Mouse (Mus musculus): ENCODE measurements around the gene Atg101. TPM values are rescaled to one million over a fixed set of nuclear protein-coding genes. Genes with fewer than 3 reads are reported as not detected.
A peak's percentile ranks its signal among the peaks of the same experiment; 100 is the strongest.

Atg101 gene
- polyA plus RNA-seq, 1 experiment from 2014 or later = 49.4 TPM

- WGBS (ENCODE audit: insufficient replicate concordance) = 89% methylated on average over 5 of the region's 5 CpGs
- ATAC-seq (replicated peaks; ENCODE audit: insufficient number of reproducible peaks, low FRiP score, low TSS enrichment) = no peak
- H3K4me2 ChIP-seq = no peak overlapping the region
- H3K9ac ChIP-seq (ENCODE audit: low read depth, low read length) = no peak overlapping the region
- no peaks in the 10 kb centered on the region for H3K36me3 ChIP-seq (ENCODE audit: control insufficient read depth, insufficient read depth, low read length)
- H3K27me3 ChIP-seq (ENCODE audit: control insufficient read depth, insufficient read depth, low read length) = no peaks in the 10 kb centered on the region
- H3K9me3 ChIP-seq (replicated peaks; ENCODE audit: control insufficient read depth, low read length) = no peaks in the 10 kb centered on the region
- H3K4me3 ChIP-seq (ENCODE audit: low read depth, low read length) = no peak overlapping the region
- H3K4me1 ChIP-seq (ENCODE audit: control insufficient read depth, insufficient read depth, low read length) = peaks cover 30% of the 10 kb centered on the region
- H3K27ac ChIP-seq (ENCODE audit: low read depth, low read length) = no peak overlapping the region
These were observed 32.1 kb upstream of the Atg101 start for GRCm38 (mm10) chr15:101251930-101252329.

DNA sequence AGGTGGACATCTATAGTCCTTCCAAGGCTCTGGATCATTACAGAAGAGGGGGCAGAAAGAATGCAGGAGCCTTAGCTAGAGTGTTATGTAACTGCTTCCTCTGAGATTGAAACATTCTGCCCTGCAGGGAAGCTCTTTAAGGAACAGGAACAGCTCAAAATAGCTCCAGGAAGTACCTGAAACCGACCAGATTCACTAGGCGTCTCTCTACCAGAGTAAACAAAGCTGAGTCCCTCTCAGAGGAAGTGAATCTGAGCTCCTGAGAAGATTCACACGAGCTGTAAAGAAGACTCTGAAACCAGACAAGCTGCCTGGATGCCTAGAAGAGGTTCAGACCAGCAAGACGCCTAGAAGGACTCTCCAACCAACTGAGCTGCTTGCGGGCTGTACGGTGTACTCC, 31.5 kb upstream of the Atg101 start:
- Histone ChIP-seq H3K27me3 (ENCODE audit: control insufficient read depth, insufficient read depth, low read length) (no peaks in the 10 kb centered on the region), H3K27ac (ENCODE audit: low read depth, low read length) (no peak overlapping the region), H3K9ac (ENCODE audit: low read depth, low read length) (no peak overlapping the region), H3K4me2 (no peak overlapping the region), H3K4me3 (ENCODE audit: low read depth, low read length) (no peak overlapping the region), H3K4me1 (ENCODE audit: control insufficient read depth, insufficient read depth, low read length) (peaks cover 25% of the 10 kb centered on the region), H3K9me3 (replicated peaks; ENCODE audit: control insufficient read depth, low read length) (no peaks in the 10 kb centered on the region), H3K36me3 (ENCODE audit: control insufficient read depth, insufficient read depth, low read length) (no peaks in the 10 kb centered on the region)
- WGBS (ENCODE audit: insufficient replicate concordance) = 72% methylated on average over 6 of the region's 6 CpGs
- ATAC-seq (replicated peaks; ENCODE audit: insufficient number of reproducible peaks, low FRiP score, low TSS enrichment) = no peak

DNA sequence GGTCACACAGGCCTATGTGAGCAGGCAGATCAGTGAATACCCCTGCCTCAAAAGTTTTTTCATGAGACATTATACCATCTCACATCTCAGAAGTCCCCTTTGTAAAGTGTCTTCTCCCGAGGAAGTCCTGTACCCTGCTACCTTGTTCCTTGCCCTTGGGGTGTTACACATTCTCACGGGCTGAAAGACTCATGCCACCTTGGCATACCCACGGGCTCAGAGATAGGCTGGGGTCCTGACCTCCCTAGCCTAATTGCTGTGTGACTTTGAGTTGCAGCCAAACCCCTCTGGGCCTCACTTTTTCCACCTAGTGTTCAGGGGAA, 30.5 kb upstream of the Atg101 start:
- Histone ChIP-seq H3K4me1 (ENCODE audit: control insufficient read depth, insufficient read depth, low read length) (peaks cover 16% of the 10 kb centered on the region), H3K27me3 (ENCODE audit: control insufficient read depth, insufficient read depth, low read length) (no peaks in the 10 kb centered on the region), H3K9me3 (replicated peaks; ENCODE audit: control insufficient read depth, low read length) (no peaks in the 10 kb centered on the region), H3K4me2 (peak overlapping the region; percentile 73), H3K36me3 (ENCODE audit: control insufficient read depth, insufficient read depth, low read length) (no peaks in the 10 kb centered on the region), H3K27ac (ENCODE audit: low read depth, low read length) (peak overlapping the region; percentile 65), H3K9ac (ENCODE audit: low read depth, low read length) (peak overlapping the region; percentile 80), H3K4me3 (ENCODE audit: low read depth, low read length) (peak overlapping the region; percentile 60)
- 22% methylated on average over 3 of the region's 3 CpGs for WGBS (ENCODE audit: insufficient replicate concordance)
- ATAC-seq (replicated peaks; ENCODE audit: insufficient number of reproducible peaks, low FRiP score, low TSS enrichment) = no peak

DNA sequence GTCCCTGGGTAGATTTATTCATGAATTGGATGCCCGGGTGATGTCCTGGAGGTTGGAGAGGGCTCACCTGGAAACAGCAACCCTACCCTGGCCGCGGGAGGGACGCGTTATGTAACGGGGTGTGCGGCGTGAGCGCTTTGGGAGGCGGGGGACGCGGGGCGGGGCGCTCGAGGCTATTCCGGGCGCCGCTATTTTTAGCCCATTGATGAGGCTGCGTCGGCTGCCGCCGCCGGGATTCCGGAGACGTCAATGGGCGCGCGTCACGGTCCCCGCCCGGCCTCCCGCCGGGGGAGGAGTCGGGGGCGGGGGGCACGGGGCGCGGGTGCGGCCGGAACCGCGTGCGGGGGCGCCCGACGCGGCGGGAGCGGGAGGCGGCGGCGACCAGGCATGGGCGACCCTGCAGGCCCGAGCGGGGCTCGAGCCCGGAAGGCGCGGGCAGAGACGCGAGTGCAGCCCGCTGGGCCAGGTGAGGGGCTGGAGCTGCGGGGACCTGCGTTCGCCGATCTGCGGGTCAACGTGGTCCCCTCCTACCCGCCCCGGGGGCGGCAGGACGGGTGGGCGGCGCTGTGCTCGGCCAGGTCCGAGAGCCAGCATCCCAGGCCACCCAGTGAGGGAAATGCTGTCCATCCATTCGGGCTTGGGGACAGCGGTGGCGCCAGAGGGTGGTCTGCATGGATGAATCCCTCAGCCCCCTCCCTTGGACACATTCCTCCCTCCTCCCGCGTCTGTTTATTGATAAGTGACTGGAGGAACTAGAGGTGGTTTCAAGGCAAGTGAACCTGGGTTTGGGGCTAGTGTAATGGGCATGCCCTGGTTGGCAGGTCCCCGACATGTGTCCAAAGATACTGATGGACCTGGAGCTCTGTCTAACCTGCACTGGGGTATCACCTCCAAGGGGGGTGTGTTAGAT, 29.9 kb upstream of the Atg101 start, which contains the start of gene Nr4a1:
Gene Nr4a1, plus strand, starts transcription at position 384 of the 910 bp plus-strand sequence.
- Histone ChIP-seq H3K4me1 (ENCODE audit: control insufficient read depth, insufficient read depth, low read length) (peaks cover 15% of the 10 kb centered on the region), H3K36me3 (ENCODE audit: control insufficient read depth, insufficient read depth, low read length) (no peaks in the 10 kb centered on the region), H3K4me3 (ENCODE audit: low read depth, low read length) (peak within 1 kb of the TSS; percentile 60), H3K9ac (ENCODE audit: low read depth, low read length) (peak within 1 kb of the TSS; percentile 80), H3K4me2 (peak within 1 kb of the TSS; percentile 73), H3K27ac (ENCODE audit: low read depth, low read length) (peak within 1 kb of the TSS; percentile 65), H3K27me3 (ENCODE audit: control insufficient read depth, insufficient read depth, low read length) (no peaks in the 10 kb centered on the region), H3K9me3 (replicated peaks; ENCODE audit: control insufficient read depth, low read length) (no peaks in the 10 kb centered on the region)
- WGBS (ENCODE audit: insufficient replicate concordance) = 2% methylated on average over 73 of the region's 82 CpGs
- peak; percentile 61 for ATAC-seq (replicated peaks; ENCODE audit: insufficient number of reproducible peaks, low FRiP score, low TSS enrichment)

- 75% methylated on average over 7 of the region's 7 CpGs for WGBS (ENCODE audit: insufficient replicate concordance)
- no peak overlapping the region for H3K27ac ChIP-seq (ENCODE audit: low read depth, low read length)
- ATAC-seq (replicated peaks; ENCODE audit: insufficient number of reproducible peaks, low FRiP score, low TSS enrichment) = no peak
These were observed 28.1 kb upstream of the Atg101 start for GRCm38 (mm10) chr15:101255842-101256462.

DNA sequence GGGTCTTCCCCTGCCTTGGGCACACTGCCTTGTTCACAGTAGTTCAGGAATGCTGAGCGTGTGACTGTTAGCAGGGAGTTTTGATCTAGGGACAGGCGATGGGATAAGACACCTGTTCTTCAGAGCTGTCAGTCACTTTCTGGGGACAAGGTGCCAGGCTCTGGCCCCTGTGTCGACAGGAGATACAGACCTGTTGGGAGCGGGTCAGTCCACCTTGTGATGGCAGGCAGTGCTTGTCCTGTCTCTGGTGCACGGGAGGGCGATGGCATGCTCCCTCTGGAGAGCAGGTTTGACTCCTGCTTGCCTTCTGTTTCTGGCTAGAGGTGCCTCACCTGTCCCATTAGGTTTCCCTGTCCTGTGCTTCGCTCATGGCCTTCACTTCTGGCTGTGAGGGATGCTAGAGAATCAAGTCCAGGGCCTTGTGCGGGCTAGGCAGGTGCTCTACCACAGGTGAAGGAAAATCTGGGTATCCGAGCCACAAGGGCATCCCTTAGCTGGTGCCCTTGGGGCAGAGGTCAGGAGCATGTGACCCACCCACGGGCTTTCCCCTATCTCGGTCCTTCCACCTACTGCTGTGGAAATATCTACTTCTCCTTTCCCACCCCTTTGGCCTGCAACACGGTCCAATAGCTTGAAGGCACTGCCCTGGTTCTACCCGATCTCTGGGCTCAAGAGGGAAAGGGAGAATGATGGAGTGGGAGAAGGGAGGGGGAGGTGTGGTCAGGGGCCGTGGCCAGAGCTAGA, 27.4 kb upstream of the Atg101 start:
- Histone ChIP-seq H3K27me3 (ENCODE audit: control insufficient read depth, insufficient read depth, low read length) (no peaks in the 10 kb centered on the region), H3K4me1 (ENCODE audit: control insufficient read depth, insufficient read depth, low read length) (peaks cover 34% of the 10 kb centered on the region), H3K9ac (ENCODE audit: low read depth, low read length) (no peak overlapping the region), H3K4me3 (ENCODE audit: low read depth, low read length) (no peak overlapping the region), H3K9me3 (replicated peaks; ENCODE audit: control insufficient read depth, low read length) (no peaks in the 10 kb centered on the region), H3K4me2 (no peak overlapping the region), H3K27ac (ENCODE audit: low read depth, low read length) (no peak overlapping the region), H3K36me3 (ENCODE audit: control insufficient read depth, insufficient read depth, low read length) (no peaks in the 10 kb centered on the region)
- no peak for ATAC-seq (replicated peaks; ENCODE audit: insufficient number of reproducible peaks, low FRiP score, low TSS enrichment)
- 63% methylated on average over 14 of the region's 14 CpGs for WGBS (ENCODE audit: insufficient replicate concordance)

More at GRCm38 (mm10) chr15:101255842-101256462, 28.1 kb upstream of the Atg101 start:
- Histone ChIP-seq H3K27me3 (ENCODE audit: control insufficient read depth, insufficient read depth, low read length) (no peaks in the 10 kb centered on the region), H3K9me3 (replicated peaks; ENCODE audit: control insufficient read depth, low read length) (no peaks in the 10 kb centered on the region), H3K4me1 (ENCODE audit: control insufficient read depth, insufficient read depth, low read length) (peaks cover 28% of the 10 kb centered on the region), H3K4me2 (no peak overlapping the region), H3K4me3 (ENCODE audit: low read depth, low read length) (no peak overlapping the region), H3K36me3 (ENCODE audit: control insufficient read depth, insufficient read depth, low read length) (no peaks in the 10 kb centered on the region), H3K9ac (ENCODE audit: low read depth, low read length) (no peak overlapping the region)

DNA sequence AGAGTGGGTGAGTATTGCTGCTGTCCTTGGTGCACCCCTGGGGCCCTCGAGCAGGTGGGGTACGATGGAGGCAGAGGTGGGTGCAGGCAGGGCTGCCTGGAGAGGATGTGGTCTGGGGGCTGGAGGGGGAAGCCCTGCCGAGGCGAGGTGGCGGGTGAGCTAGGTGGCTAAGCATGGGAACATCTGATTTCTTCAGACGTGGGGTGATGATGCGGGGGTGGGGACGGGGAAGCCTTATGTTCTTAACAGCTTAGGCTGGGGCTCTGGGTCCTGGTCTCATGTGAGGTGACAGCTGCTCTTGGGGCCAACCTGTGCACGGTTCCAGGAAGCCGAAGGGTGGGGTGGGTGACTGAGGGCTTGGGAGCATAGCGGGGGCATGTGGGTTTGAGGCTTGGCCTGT, 25.7 kb upstream of the Atg101 start:
- Histone ChIP-seq H3K4me2 (no peak overlapping the region), H3K27me3 (ENCODE audit: control insufficient read depth, insufficient read depth, low read length) (no peaks in the 10 kb centered on the region), H3K36me3 (ENCODE audit: control insufficient read depth, insufficient read depth, low read length) (no peaks in the 10 kb centered on the region), H3K4me1 (ENCODE audit: control insufficient read depth, insufficient read depth, low read length) (peaks cover 43% of the 10 kb centered on the region), H3K9ac (ENCODE audit: low read depth, low read length) (no peak overlapping the region), H3K27ac (ENCODE audit: low read depth, low read length) (no peak overlapping the region), H3K4me3 (ENCODE audit: low read depth, low read length) (no peak overlapping the region), H3K9me3 (replicated peaks; ENCODE audit: control insufficient read depth, low read length) (no peaks in the 10 kb centered on the region)
- WGBS (ENCODE audit: insufficient replicate concordance) = 80% methylated on average over 11 of the region's 11 CpGs
- ATAC-seq (replicated peaks; ENCODE audit: insufficient number of reproducible peaks, low FRiP score, low TSS enrichment) = no peak

GRCm38 (mm10) chr15:101259922-101260321, 24.1 kb upstream of the Atg101 start:
- H3K9me3 ChIP-seq (replicated peaks; ENCODE audit: control insufficient read depth, low read length) = no peaks in the 10 kb centered on the region
- peak overlapping the region; percentile 95 for H3K27ac ChIP-seq (ENCODE audit: low read depth, low read length)
- no peak overlapping the region for H3K9ac ChIP-seq (ENCODE audit: low read depth, low read length)
- H3K36me3 ChIP-seq (ENCODE audit: control insufficient read depth, insufficient read depth, low read length) = no peaks in the 10 kb centered on the region
- no peak overlapping the region for H3K4me3 ChIP-seq (ENCODE audit: low read depth, low read length)
- no peak for ATAC-seq (replicated peaks; ENCODE audit: insufficient number of reproducible peaks, low FRiP score, low TSS enrichment)
- H3K4me2 ChIP-seq = no peak overlapping the region
- peaks cover 34% of the 10 kb centered on the region for H3K4me1 ChIP-seq (ENCODE audit: control insufficient read depth, insufficient read depth, low read length)
- 77% methylated on average over 3 of the region's 3 CpGs for WGBS (ENCODE audit: insufficient replicate concordance)
- H3K27me3 ChIP-seq (ENCODE audit: control insufficient read depth, insufficient read depth, low read length) = no peaks in the 10 kb centered on the region

All from heart, embryonic 11.5 days (tissue).